Mouse (Mus musculus): ENCODE results near the gene Arl3.

The Arl3 gene

GRCm38 (mm10) chr19:46572951-46573937, at the start of gene Arl3, which contains the start of gene Sfxn2:
TSS of gene Arl3 (minus strand) at chr19:46573198.
TSS of gene Sfxn2 (plus strand) at chr19:46573365.
- peak; percentile 95 for DNase-seq (ENCODE audit: low spot score)

GRCm38 (mm10) chr19:46622659-46623193, 49.7 kb upstream of the Arl3 start:
- no peak for DNase-seq (ENCODE audit: low spot score)

- no peak for DNase-seq (ENCODE audit: low spot score)
Measured at GRCm38 (mm10) chr19:46621236-46622183, 48.5 kb upstream of the Arl3 start.

- DNase-seq (ENCODE audit: low spot score) = no peak
Measured at GRCm38 (mm10) chr19:46620016-46620808, 47.2 kb upstream of the Arl3 start.

- no peak for DNase-seq (ENCODE audit: low spot score)
Measured at GRCm38 (mm10) chr19:46619518-46619917, 46.5 kb upstream of the Arl3 start.

GRCm38 (mm10) chr19:46619001-46619400, 46.0 kb upstream of the Arl3 start:
- DNase-seq (ENCODE audit: low spot score) = no peak

GRCm38 (mm10) chr19:46618322-46618721, 45.3 kb upstream of the Arl3 start:
- no peak for DNase-seq (ENCODE audit: low spot score)

GRCm38 (mm10) chr19:46617361-46617760, 44.4 kb upstream of the Arl3 start:
- DNase-seq (ENCODE audit: low spot score) = no peak

- DNase-seq (ENCODE audit: low spot score) = no peak
Measured at GRCm38 (mm10) chr19:46616378-46616777, 43.4 kb upstream of the Arl3 start.

- no peak for DNase-seq (ENCODE audit: low spot score)
Measured at GRCm38 (mm10) chr19:46608158-46608557, 35.2 kb upstream of the Arl3 start.

GRCm38 (mm10) chr19:46607424-46607823, 34.4 kb upstream of the Arl3 start:
- DNase-seq (ENCODE audit: low spot score) = no peak

GRCm38 (mm10) chr19:46606718-46607117, 33.7 kb upstream of the Arl3 start:
- no peak for DNase-seq (ENCODE audit: low spot score)

GRCm38 (mm10) chr19:46602406-46602805, 29.4 kb upstream of the Arl3 start:
- DNase-seq (ENCODE audit: low spot score) = no peak

- DNase-seq (ENCODE audit: low spot score) = no peak
Measured at GRCm38 (mm10) chr19:46601491-46601890, 28.5 kb upstream of the Arl3 start.

GRCm38 (mm10) chr19:46600371-46600770, 27.4 kb upstream of the Arl3 start:
- DNase-seq (ENCODE audit: low spot score) = no peak

- peak; percentile 37 for DNase-seq (ENCODE audit: low spot score)
Measured at GRCm38 (mm10) chr19:46599375-46600256, 26.6 kb upstream of the Arl3 start.

GRCm38 (mm10) chr19:46598720-46599252, 25.8 kb upstream of the Arl3 start, which contains the start of gene Wbp1l:
TSS of gene Wbp1l (plus strand) at chr19:46599084.
- peak; percentile 99 for DNase-seq (ENCODE audit: low spot score)

GRCm38 (mm10) chr19:46598187-46598586, 25.2 kb upstream of the Arl3 start:
- DNase-seq (ENCODE audit: low spot score) = no peak

GRCm38 (mm10) chr19:46592751-46593439, 19.9 kb upstream of the Arl3 start:
- no peak for DNase-seq (ENCODE audit: low spot score)
